Mouse (Mus musculus) MEL (cell line): ENCODE measurements around the gene Tra2b. TPM values are rescaled to one million over a fixed set of nuclear protein-coding genes. Genes with fewer than 3 reads are reported as not detected.

ENCODE experiments used
- DNase-seq: peaks from one replicate; pipeline ENCODE4 v3.0.0; 2011; ENCODE audit warnings: low read depth, low spot score
- H3K27ac ChIP-seq: 2 replicates; pipeline ENCODE4 v1.5.1; 2012; ENCODE audit warnings: low read depth, mild to moderate bottlenecking, control low read depth, low read length, moderate library complexity; ENCODE audit not compliant: control insufficient read depth
- H3K27me3 ChIP-seq, 2 experiments: fragments of 150-350 bp in 1 of 2; sonication (generic) in 1 of 2; 2 replicates each; pipeline ENCODE4 v1.6.1; 2012; ENCODE audit warnings: low read length in 2 of 2, mild to moderate bottlenecking in 2 of 2, improper control_type of control experiment in 1 of 2, moderate library complexity in 1 of 2; ENCODE audit not compliant: insufficient read depth in 2 of 2, control insufficient read depth in 1 of 2
- H3K36me3 ChIP-seq, 2 experiments: 2 replicates each; pipeline ENCODE4 v1.6.1; 2012 to 2014; ENCODE audit warnings: low read length in 2 of 2, improper control_type of control experiment in 1 of 2, inconsistent platforms in 1 of 2, mild to moderate bottlenecking in 1 of 2; ENCODE audit not compliant: insufficient read depth in 2 of 2, control insufficient read depth in 1 of 2
- H3K4me1 ChIP-seq, 2 experiments: fragments of 150-350 bp in 1 of 2; sonication (generic) in 1 of 2; 2 replicates each; pipeline ENCODE4 v1.6.1; 2012; ENCODE audit warnings: low read length in 2 of 2, improper control_type of control experiment in 1 of 2, mild to moderate bottlenecking in 1 of 2; ENCODE audit not compliant: insufficient read depth in 2 of 2, control insufficient read depth in 1 of 2
- H3K4me3 ChIP-seq, 2 experiments: fragments of 150-350 bp in 1 of 2; sonication (generic) in 1 of 2; 2 replicates each; pipeline ENCODE4 v1.5.1; 2012; ENCODE audit warnings: low read depth in 2 of 2, low read length in 2 of 2, mild to moderate bottlenecking in 2 of 2, moderate library complexity in 2 of 2, control low read depth in 1 of 2, improper control_type of control experiment in 1 of 2; ENCODE audit not compliant: control insufficient read depth in 1 of 2, insufficient read depth in 1 of 2
- H3K79me2 ChIP-seq: 2 replicates; pipeline ENCODE4 v1.6.1; 2012; ENCODE audit warnings: mild to moderate bottlenecking, low read length, moderate library complexity; ENCODE audit not compliant: control insufficient read depth, poor library complexity, insufficient read depth
- H3K9ac ChIP-seq: 2 replicates; pipeline ENCODE4 v1.6.1; 2012; ENCODE audit warnings: low read depth, mild to moderate bottlenecking, control low read depth, low read length, moderate library complexity; ENCODE audit not compliant: control insufficient read depth, poor library complexity, severe bottlenecking
- H3K9me3 ChIP-seq: fragments of 150-350 bp; sonication (generic); replicated peaks from 2 replicates; pipeline ENCODE4 v1.6.1; 2012; ENCODE audit warnings: mild to moderate bottlenecking, low read length, improper control_type of control experiment, moderate library complexity; ENCODE audit not compliant: insufficient read depth
- BHLHE40 ChIP-seq: IDR thresholded peaks from 2 replicates; pipeline ENCODE4 v1.6.1; 2012; ENCODE audit warnings: low read depth, mild to moderate bottlenecking, inconsistent platforms, low read length, improper control_type of control experiment, borderline replicate concordance
- CHD1 ChIP-seq: IDR thresholded peaks from 2 replicates; pipeline ENCODE4 v1.6.1; 2012; ENCODE audit warnings: low read depth, mild to moderate bottlenecking, inconsistent platforms, low read length, improper control_type of control experiment
- CTCF ChIP-seq, 3 experiments: IDR thresholded peaks in 2 of 3; conservative IDR thresholded peaks in 1 of 3; 2 replicates each; pipeline ENCODE4 v1.5.1; 2011 to 2012; ENCODE audit warnings: low read length in 3 of 3, low read depth in 2 of 3, mild to moderate bottlenecking in 2 of 3, improper control_type of control experiment in 1 of 3, inconsistent platforms in 1 of 3, mixed read lengths in 1 of 3, moderate library complexity in 1 of 3; ENCODE audit not compliant: control insufficient read depth in 1 of 3, insufficient read depth in 1 of 3, poor library complexity in 1 of 3, severe bottlenecking in 1 of 3
- E2F4 ChIP-seq: IDR thresholded peaks from 2 replicates; pipeline ENCODE4 v1.6.1; 2011; ENCODE audit warnings: low read depth, low read length, improper control_type of control experiment, borderline replicate concordance
- EP300 ChIP-seq, 2 experiments: IDR thresholded peaks; 2 replicates each; pipeline ENCODE4 v1.6.1; 2011; ENCODE audit warnings: improper control_type of control experiment in 2 of 2, low read length in 2 of 2, low read depth in 1 of 2, mild to moderate bottlenecking in 1 of 2
- ETS1 ChIP-seq: IDR thresholded peaks from 2 replicates; pipeline ENCODE4 v1.6.1; 2012; ENCODE audit warnings: low read depth, mild to moderate bottlenecking, inconsistent platforms, low read length, improper control_type of control experiment, moderate library complexity
- GABPA ChIP-seq: IDR thresholded peaks from 2 replicates; pipeline ENCODE4 v1.6.1; 2012; ENCODE audit warnings: low read depth, mild to moderate bottlenecking, inconsistent platforms, low read length, improper control_type of control experiment, moderate library complexity
- HCFC1 ChIP-seq: IDR thresholded peaks from 2 replicates; pipeline ENCODE4 v1.6.1; 2012; ENCODE audit warnings: low read depth, mild to moderate bottlenecking, inconsistent platforms, low read length, improper control_type of control experiment, moderate library complexity
- KAT2A ChIP-seq: conservative IDR thresholded peaks from 2 replicates; pipeline ENCODE4 v1.6.1; 2012; ENCODE audit warnings: low read depth, low read length, improper control_type of control experiment, inconsistent platforms
- MAFK ChIP-seq: IDR thresholded peaks from 2 replicates; pipeline ENCODE4 v1.6.1; 2011; ENCODE audit warnings: low read depth, mild to moderate bottlenecking, low read length, improper control_type of control experiment, borderline replicate concordance
- MAX ChIP-seq: IDR thresholded peaks from 2 replicates; pipeline ENCODE4 v1.6.1; 2011; ENCODE audit warnings: low read length, improper control_type of control experiment
- MAZ ChIP-seq: IDR thresholded peaks from 2 replicates; pipeline ENCODE4 v1.6.1; 2012; ENCODE audit warnings: low read depth, mild to moderate bottlenecking, inconsistent platforms, low read length, improper control_type of control experiment
- MYB ChIP-seq: IDR thresholded peaks from 2 replicates; pipeline ENCODE4 v1.6.1; 2011; ENCODE audit warnings: mild to moderate bottlenecking, low read depth, low read length, improper control_type of control experiment
- MYC ChIP-seq: IDR thresholded peaks from 2 replicates; pipeline ENCODE4 v1.6.1; 2011; ENCODE audit warnings: low read depth, mild to moderate bottlenecking, low read length, improper control_type of control experiment, moderate library complexity
- NELFE ChIP-seq: IDR thresholded peaks from 2 replicates; pipeline ENCODE4 v1.6.1; 2011; ENCODE audit warnings: low read depth, low read length, improper control_type of control experiment
- POLR2A ChIP-seq, 2 experiments: IDR thresholded peaks; 2 replicates each; pipeline ENCODE4 v1.6.1; 2011 to 2012; ENCODE audit warnings: low read length in 2 of 2, mild to moderate bottlenecking in 2 of 2, control low read depth in 1 of 2, improper control_type of control experiment in 1 of 2, low read depth in 1 of 2, moderate library complexity in 1 of 2; ENCODE audit not compliant: control insufficient read depth in 1 of 2, insufficient read depth in 1 of 2, poor library complexity in 1 of 2
- POLR2AphosphoS2 ChIP-seq: IDR thresholded peaks from 2 replicates; pipeline ENCODE4 v1.6.1; 2011; ENCODE audit warnings: low read length, improper control_type of control experiment
- POLR2AphosphoS5 ChIP-seq: IDR thresholded peaks from 2 replicates; pipeline ENCODE4 v1.6.1; 2012; ENCODE audit warnings: low read depth, borderline replicate concordance, mild to moderate bottlenecking, inconsistent platforms, low read length, moderate library complexity, mixed read lengths
- RAD21 ChIP-seq: IDR thresholded peaks from 2 replicates; pipeline ENCODE4 v1.6.1; 2011; ENCODE audit warnings: mild to moderate bottlenecking, low read depth, low read length, improper control_type of control experiment
- SIN3A ChIP-seq: IDR thresholded peaks from 2 replicates; pipeline ENCODE4 v1.6.1; 2012; ENCODE audit warnings: low read length, improper control_type of control experiment, inconsistent platforms
- SMC3 ChIP-seq: IDR thresholded peaks from 2 replicates; pipeline ENCODE4 v1.6.1; 2011; ENCODE audit warnings: low read depth, low read length, improper control_type of control experiment
- TAL1 ChIP-seq: IDR thresholded peaks from 2 replicates; pipeline ENCODE4 v1.6.1; 2012; ENCODE audit warnings: mild to moderate bottlenecking, inconsistent platforms, low read length, moderate library complexity, mixed read lengths
- TBP ChIP-seq: IDR thresholded peaks from 2 replicates; pipeline ENCODE4 v1.8.0; 2011; ENCODE audit warnings: low read depth, low read length, improper control_type of control experiment
- TCF12 ChIP-seq: IDR thresholded peaks from 2 replicates; pipeline ENCODE4 v1.6.1; 2014; ENCODE audit warnings: low read depth, mild to moderate bottlenecking, inconsistent platforms, low read length, improper control_type of control experiment, moderate library complexity
- UBTF ChIP-seq: IDR thresholded peaks from 2 replicates; pipeline ENCODE4 v1.6.1; 2012; ENCODE audit warnings: low read depth, mild to moderate bottlenecking, inconsistent platforms, low read length, improper control_type of control experiment, moderate library complexity, borderline replicate concordance; ENCODE audit not compliant: insufficient read depth
- USF1 ChIP-seq: IDR thresholded peaks from 2 replicates; pipeline ENCODE4 v1.6.1; 2014; ENCODE audit warnings: low read depth, mild to moderate bottlenecking, inconsistent platforms, low read length, improper control_type of control experiment, moderate library complexity
- ZC3H11A ChIP-seq: IDR thresholded peaks from 2 replicates; pipeline ENCODE4 v1.6.1; 2012; ENCODE audit warnings: low read depth, mild to moderate bottlenecking, inconsistent platforms, low read length, improper control_type of control experiment
- ZKSCAN1 ChIP-seq: IDR thresholded peaks from 2 replicates; pipeline ENCODE4 v1.6.1; 2012; ENCODE audit warnings: low read depth, mild to moderate bottlenecking, inconsistent platforms, low read length, improper control_type of control experiment, moderate library complexity
- ZMIZ1 ChIP-seq: IDR thresholded peaks from 2 replicates; pipeline ENCODE4 v1.6.1; 2012; ENCODE audit warnings: low read depth, mild to moderate bottlenecking, inconsistent platforms, low read length, improper control_type of control experiment, moderate library complexity
- ZNF384 ChIP-seq: IDR thresholded peaks from 2 replicates; pipeline ENCODE4 v1.6.1; 2012; ENCODE audit warnings: low read depth, mild to moderate bottlenecking, inconsistent platforms, low read length, improper control_type of control experiment
- polyA plus RNA-seq, 2 experiments: library from polyadenylated mRNA; stranded (reverse) in 1 of 2; unstranded in 1 of 2; fragments of >175 nt in 1 of 2; fragments of >200 nt in 1 of 2; gene quantifications; 2 replicates each; pipeline versions ENCODE4 v1.2.1 to v1.2.4; 2012; ENCODE audit warnings: low replicate concordance in 2 of 2, low read depth in 1 of 2; ENCODE audit not compliant: insufficient read length in 2 of 2, insufficient read depth in 1 of 2, missing spikeins in 1 of 2
- total RNA-seq: library from RNA; depleted of rRNA; stranded (reverse); fragments of 300-350 nt; gene quantifications from 2 replicates; pipeline ENCODE4 v1.2.3, GENCODE M21; 2012

Tra2b gene
- total and polyA plus RNA-seq, 3 experiments: 154 to 286 (median 263) TPM

- peaks cover 0 to 8% of the 10 kb centered on the region in 2 experiments; a peak in 3 of 4 replicates for H3K4me1 ChIP-seq
- no peak overlapping the region for H3K27ac ChIP-seq
- H3K27me3 ChIP-seq: no peaks in the 10 kb centered on the region
- no peaks in the 10 kb centered on the region for H3K9me3 ChIP-seq
- peak; percentile 4 for DNase-seq
- no peak overlapping the region for H3K9ac ChIP-seq
- H3K4me3 ChIP-seq: no peak overlapping the region
- H3K79me2 ChIP-seq: no peaks in the 10 kb centered on the region
- TF ChIP-seq TCF12 (no peak), KAT2A (no peak), CTCF (IDR thresholded peaks at IDR 0.05 in 2 of 3, conservative IDR thresholded peaks at IDR 0.05 in 1 of 3; ENCODE audit: control insufficient read depth in 1 of 3, insufficient read depth in 1 of 3, low read depth in 2 of 3, low read length in 3 of 3, poor library complexity in 1 of 3, severe bottlenecking in 1 of 3) (no peak), MAFK (no peak), POLR2A (IDR thresholded peaks at IDR 0.05; ENCODE audit: control insufficient read depth in 1 of 2, insufficient read depth in 1 of 2, low read depth in 1 of 2, low read length in 2 of 2, poor library complexity in 1 of 2) (no peak), POLR2AphosphoS5 (no peak), ZC3H11A (no peak), MYC (no peak), ZNF384 (no peak), USF1 (no peak), SMC3 (no peak)
- peaks cover 0 to 5% of the 10 kb centered on the region in 2 experiments; a peak in 2 of 4 replicates for H3K36me3 ChIP-seq
These were observed 62.3 kb downstream of the Tra2b start for GRCm38 (mm10) chr16:22203501-22203900.

GRCm38 (mm10) chr16:22201858-22202257 lies 63.9 kb downstream of the Tra2b start:
- Histone ChIP-seq H3K36me3 (peaks cover 0 to 5% of the 10 kb centered on the region in 2 experiments; a peak in 2 of 4 replicates), H3K27me3 (no peaks in the 10 kb centered on the region), H3K4me1 (peaks cover 0 to 8% of the 10 kb centered on the region in 2 experiments; a peak in 3 of 4 replicates), H3K4me3 (no peak overlapping the region), H3K9ac (no peak overlapping the region), H3K27ac (peak overlapping the region; percentile 75), H3K9me3 (no peaks in the 10 kb centered on the region), H3K79me2 (no peaks in the 10 kb centered on the region)
- peak; percentile 85 for DNase-seq
- peak; percentile 69 for TF ChIP-seq ETS1
- TF ChIP-seq UBTF: no peak
- TF ChIP-seq KAT2A: 0 out of 2 replicates have a peak, but pooled peaks have one; percentile 24
- no peak for TF ChIP-seq POLR2A (IDR thresholded peaks at IDR 0.05; ENCODE audit: control insufficient read depth in 1 of 2, insufficient read depth in 1 of 2, low read depth in 1 of 2, low read length in 2 of 2, poor library complexity in 1 of 2)
- peak; percentile 94 for TF ChIP-seq GABPA
- TF ChIP-seq BHLHE40: no peak
- TF ChIP-seq ZMIZ1: no peak
- no peak for TF ChIP-seq TAL1
- no peak for TF ChIP-seq E2F4
- 0 out of 2 replicates have a peak, but pooled peaks have one; percentile 28 for TF ChIP-seq MYC
- TF ChIP-seq RAD21: no peak
- TF ChIP-seq HCFC1: peak; percentile 72
- no peak for TF ChIP-seq SMC3
- peak; percentile 61 to 80 for TF ChIP-seq EP300 (IDR thresholded peaks at IDR 0.05; ENCODE audit: low read depth in 1 of 2, low read length in 2 of 2)
- no peak for TF ChIP-seq ZKSCAN1
- no peak for TF ChIP-seq CHD1
- peak; percentile 94 for TF ChIP-seq MAFK
- no peak for TF ChIP-seq TBP
- no peak for TF ChIP-seq POLR2AphosphoS2
- no peak; the same call in 1 of the 2 replicates for TF ChIP-seq SIN3A
- TF ChIP-seq MAZ: no peak
- TF ChIP-seq ZC3H11A: peak; percentile 68
- TF ChIP-seq MAX: no peak
- no peak for TF ChIP-seq MYB
- TF ChIP-seq USF1: no peak
- no peak for TF ChIP-seq NELFE
